Mouse (Mus musculus): ENCODE data around the gene R3hdm4.

The R3hdm4 gene

GRCm38 (mm10) chr10:79940749-79941148 is 19.7 kb upstream of the R3hdm4 start:
- DNase-seq = peak; percentile 42

DNA sequence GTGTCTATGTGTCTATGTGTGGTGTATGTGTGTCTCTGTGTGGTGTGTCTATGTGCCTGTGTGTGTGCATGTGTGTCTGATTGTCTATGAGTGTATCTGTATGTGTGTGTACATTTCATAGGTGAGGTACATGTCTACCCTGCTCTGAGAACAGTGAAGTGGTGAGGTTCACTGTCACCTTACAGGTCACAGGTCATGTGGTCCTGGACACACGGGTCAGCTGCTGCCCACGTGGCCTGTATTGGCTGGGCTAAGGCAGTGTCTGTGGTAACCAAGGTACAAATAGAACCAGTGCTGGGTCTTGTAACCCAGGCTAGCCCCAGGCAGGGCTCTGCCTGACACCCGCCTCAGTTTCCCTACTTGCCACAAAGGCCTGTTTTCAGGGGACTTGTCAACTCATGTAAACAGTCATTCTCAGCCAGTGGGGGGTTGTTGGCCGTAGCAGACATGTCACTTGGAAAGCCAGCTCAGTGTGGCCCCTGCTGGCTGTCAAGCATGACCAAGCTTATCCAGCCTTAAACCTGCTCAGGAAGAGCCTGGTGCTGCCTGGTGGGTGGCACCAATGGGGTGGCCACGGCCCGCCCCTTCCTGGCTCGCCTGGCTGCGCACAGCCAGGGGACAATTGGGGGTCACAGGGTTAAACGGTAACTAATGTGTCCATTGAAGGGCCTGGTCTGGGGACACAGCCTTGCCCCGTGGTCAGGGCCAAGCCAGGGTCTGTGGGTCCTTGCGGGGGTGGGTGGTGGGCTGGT is 16.9 kb upstream of the R3hdm4 start:
- no peak for DNase-seq

- no peak for DNase-seq
Observed at GRCm38 (mm10) chr10:79936911-79937441, 16.0 kb upstream of the R3hdm4 start.

- no peak for DNase-seq
Observed at GRCm38 (mm10) chr10:79936284-79936910, 15.4 kb upstream of the R3hdm4 start.

GRCm38 (mm10) chr10:79934794-79935569 is 14.0 kb upstream of the R3hdm4 start:
- DNase-seq = no peak

GRCm38 (mm10) chr10:79934272-79934721 is 13.3 kb upstream of the R3hdm4 start:
- no peak for DNase-seq

DNA sequence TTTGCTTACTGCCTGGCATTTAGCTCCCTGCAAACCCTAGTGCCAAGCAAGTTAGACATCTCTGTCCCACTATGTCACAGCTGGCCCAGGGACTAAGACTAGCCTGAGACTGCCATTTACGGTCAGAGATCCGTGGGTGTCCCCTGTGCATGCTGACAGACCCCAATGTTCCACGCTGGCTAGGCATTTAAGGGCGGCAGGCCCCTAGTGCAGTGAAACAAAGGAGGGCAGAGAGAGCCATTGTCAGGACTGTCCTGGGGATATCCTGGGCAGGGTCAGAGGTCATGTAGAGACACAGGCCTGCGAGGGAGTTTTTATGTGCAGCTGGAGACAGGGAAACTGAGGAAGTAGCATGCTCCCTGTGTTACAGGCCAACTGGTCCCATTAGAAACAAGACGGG is 12.9 kb upstream of the R3hdm4 start:
- no peak for DNase-seq

DNA sequence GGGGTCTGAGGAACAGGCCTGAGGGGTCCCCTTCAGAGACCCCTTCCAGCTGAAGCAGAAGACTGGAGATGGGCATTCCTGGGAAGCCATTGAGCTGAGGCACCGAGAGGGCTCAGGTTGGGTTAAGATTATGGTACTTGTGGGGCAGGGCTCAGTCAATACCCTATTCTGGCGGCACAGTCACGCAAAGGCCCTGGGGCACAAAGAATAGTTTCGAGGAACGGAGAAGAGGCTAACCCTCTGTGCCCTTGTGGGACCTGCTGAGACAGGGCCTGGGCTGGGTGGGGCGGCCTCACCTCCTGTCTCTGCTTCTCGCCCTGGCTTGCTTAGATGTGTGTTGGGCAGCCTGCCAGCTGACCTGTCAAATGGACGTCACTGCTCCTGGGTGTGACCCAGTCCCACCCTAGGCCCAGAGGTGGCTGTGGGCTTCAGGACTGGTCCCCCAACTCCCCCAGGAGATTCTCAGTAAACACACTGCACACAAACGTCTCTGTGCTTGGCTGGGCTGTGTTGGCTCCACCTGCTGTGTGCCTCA is 12.2 kb upstream of the R3hdm4 start:
- no peak for DNase-seq

- no peak for DNase-seq
Observed at GRCm38 (mm10) chr10:79932736-79933135, 11.7 kb upstream of the R3hdm4 start.

- DNase-seq = no peak
Observed at GRCm38 (mm10) chr10:79931797-79932196, 10.8 kb upstream of the R3hdm4 start.

GRCm38 (mm10) chr10:79930826-79931186 is 9.8 kb upstream of the R3hdm4 start:
- DNase-seq = no peak

DNA sequence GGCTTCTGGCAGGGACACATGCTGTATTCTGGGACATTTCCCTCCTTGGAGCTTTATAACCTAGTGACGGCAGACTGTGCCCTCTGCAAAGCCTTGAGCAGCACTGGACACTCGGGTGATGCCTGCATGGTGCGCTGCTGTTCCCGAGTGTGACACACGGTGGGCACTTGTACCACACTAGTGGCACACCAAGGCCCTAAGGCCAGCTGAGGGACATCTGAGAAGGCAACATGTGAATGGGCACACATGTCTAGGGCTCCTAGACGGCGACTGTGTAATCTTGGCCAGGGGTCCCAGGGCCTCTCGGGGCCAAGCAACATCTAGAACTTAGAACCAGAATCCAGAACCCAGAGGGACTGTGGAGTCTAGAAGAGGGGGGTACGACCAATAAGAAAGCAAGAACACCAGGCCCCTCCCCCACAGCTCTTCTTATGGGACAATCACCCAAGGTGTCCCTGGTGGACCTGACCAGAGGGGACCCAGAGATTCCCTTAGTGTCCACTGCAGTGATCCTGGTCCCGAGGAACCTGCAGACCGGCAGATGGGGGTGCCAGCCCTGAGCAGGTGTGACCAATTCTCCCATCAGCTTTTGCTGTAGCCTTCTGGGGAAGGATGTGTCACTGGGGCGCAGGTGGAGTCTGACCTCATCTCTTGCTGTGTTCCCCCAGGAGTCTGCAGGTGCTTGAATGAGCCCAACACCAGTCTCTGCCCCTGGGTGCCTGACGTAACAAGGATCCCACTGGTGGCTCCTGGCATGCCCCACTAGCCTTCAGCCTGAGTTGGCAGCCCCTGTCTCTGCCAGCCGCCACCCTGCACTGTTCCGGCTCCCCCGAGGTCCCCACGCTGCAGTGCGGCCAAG is 9.2 kb upstream of the R3hdm4 start:
- DNase-seq = no peak

- no peak for DNase-seq
Observed at GRCm38 (mm10) chr10:79928907-79929701, 8.1 kb upstream of the R3hdm4 start.

DNA sequence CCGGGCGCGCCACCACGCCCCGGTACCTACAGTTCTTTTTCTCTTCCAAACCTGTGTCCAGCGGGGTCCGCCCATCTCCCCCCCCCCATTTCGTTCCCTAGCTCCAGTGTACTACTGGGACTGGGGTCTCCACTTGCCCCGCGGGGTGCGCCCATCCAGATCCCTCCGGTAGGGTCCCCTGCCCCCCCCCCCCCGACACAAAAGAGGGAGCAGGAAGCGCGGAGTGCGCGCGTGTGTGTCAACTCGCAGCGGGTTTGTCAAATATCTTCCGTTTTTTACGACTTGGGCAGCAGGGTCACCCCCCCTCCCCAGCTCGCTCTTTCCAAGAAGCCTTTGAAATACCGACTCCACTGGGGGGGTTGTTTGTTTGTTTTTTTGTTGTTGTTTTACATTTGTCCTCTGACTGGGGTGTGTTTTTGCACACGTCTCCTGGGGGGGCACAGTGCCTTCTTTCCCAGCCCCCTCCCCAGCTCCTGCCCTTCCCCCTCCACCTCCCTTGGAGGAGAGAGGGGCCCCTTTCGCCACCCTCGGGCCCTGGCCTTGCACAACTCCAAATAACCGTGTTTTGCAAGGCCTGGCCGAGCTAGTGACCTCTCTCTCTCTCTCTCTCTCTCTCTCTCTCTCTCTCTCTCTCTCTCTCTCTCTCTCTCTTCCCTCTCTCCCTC is 7.2 kb upstream of the R3hdm4 start:
- peak; percentile 60 for DNase-seq

DNA sequence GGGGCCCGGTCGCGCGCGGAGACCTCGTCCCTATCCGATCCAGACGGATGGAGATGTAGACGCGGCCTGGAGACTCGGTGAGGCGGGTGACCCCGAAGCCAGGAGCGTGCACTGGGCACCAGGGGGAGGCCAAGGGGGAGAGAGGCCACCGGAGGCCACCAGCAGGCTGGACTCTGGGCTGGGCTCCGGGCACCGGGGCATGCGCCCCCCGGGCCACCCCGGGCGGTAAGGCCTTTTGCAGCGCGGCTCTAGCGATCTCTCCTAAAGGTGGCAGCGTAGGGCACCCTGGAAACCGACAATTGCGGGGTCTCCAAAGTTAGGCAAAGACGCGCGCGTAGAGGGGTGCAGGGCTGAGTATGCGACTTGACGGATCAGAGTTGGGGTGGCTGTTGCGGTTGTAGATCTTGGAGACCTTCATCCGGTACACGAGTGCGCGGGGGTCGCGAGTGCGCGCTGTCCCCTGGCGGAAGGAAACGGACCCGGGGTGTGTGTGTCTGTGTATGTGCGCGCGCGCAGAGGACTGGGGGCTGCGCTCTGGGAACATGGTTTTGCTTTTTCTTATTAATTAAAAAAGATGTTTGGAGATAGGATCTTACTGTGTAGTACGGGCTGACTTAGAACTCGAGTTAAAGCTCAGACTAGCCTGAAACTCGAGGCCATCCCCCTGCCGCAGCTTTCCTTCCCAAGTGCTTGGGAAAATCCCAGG is 6.5 kb upstream of the R3hdm4 start:
- peak; percentile 54 for DNase-seq

DNA sequence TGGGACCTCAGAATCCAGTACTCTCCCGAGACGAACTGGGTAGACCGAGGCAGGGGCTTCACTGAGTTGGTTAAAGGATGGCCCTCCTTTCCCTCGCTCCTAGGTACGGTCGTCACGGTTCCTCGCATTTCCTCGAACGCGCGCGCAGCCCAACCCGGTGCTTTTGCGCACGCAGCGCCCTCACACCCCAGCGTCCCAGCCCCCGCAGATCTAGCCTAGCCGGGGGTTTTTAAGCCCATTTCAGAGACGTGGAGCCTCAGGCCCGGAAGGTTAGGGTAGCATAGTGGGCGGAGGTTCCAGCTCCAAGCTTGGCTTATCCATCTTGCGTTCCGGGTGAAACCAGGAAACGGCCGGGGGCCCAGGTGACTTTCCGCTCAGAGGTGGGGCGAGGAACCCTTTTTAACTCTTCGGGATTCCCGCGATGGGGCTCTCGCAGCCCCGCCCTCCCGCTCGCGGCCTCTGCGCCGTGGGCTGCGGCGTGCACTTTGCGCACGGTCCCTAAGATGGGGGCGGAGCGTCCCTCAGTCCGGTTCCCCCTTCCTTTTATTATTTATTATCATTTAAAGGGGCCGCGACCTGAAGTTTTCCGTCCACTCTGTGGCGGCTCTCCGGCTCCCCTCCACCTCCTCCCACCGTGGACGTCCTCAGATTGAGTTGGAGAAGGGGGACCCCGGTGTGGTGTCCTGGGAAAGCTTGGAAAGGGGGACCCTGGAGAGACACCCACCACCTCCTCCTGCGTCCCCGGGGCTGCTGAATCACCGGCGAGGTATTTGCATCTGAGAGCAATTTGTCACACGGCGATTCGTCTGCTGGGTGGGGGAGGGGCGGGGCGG is 5.7 kb upstream of the R3hdm4 start, which contains the start of gene Arid3a:
Gene Arid3a (plus strand): TSS at position 553 of the 833 bp plus-strand sequence.
- peak; percentile 89 for DNase-seq

- no peak for DNase-seq
Observed at GRCm38 (mm10) chr10:79925785-79926490, 4.9 kb upstream of the R3hdm4 start.

All from liver (tissue).